Mouse (Mus musculus): ENCODE measurements at regions not wholly inside any gene's neighbourhood (a gene's known extent, or its start where the extent isn't known, plus 50 kb on each side); places are given as distances from the start of the nearest gene placed in this dataset.

DNA sequence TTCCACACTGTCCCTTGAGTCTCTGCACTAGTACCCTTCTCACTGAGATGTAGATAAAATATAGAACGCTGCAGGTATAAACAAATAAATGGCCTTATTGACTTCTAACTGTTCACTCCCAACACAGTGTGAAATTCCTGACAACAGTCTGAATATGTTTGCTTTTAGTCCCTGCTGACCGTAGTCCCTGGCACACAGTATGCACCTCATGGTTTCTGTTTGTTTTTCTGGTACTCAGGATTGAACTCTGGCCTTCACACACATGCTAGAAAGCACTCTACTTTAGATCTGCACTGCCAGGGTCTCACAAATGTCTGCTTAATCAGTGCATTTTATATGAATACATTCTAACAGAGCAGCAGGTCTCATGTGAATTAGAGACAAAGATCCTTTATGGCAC, 95.8 kb downstream of the Rps12 start:
- no peak for TF ChIP-seq POLR2A (IDR thresholded peaks at IDR 0.05; ENCODE audit: insufficient read depth, low read depth, low read length)
- no peak for TF ChIP-seq CTCF (IDR thresholded peaks at IDR 0.05; ENCODE audit: insufficient read depth, low read depth, low read length)

Measured in olfactory bulb, adult 2 months (tissue).